Mouse (Mus musculus) heart, postnatal 25 days (tissue): ENCODE results near the gene Angptl7. TPM values are rescaled to one million over a fixed set of nuclear protein-coding genes. Genes with fewer than 3 reads are reported as not detected.

Experiments
- DNase-seq: peaks from one replicate; pipeline ENCODE4 v3.0.0; 2022; ENCODE audit warnings: low spot score
- intact Hi-C: fragments of 180-260 bp; cut with DNase I; formaldehyde crosslinking; loops from one replicate; pipeline ENCODE4 v1.15.1; 2025
- total RNA-seq, 2 experiments: library from RNA; stranded (reverse); gene quantifications; 2 replicates each; pipeline ENCODE4 v1.2.3; 2021

Gene Angptl7
- total RNA-seq, 2 experiments from 2014 or later = 2.3 to 5.4 TPM

DNA sequence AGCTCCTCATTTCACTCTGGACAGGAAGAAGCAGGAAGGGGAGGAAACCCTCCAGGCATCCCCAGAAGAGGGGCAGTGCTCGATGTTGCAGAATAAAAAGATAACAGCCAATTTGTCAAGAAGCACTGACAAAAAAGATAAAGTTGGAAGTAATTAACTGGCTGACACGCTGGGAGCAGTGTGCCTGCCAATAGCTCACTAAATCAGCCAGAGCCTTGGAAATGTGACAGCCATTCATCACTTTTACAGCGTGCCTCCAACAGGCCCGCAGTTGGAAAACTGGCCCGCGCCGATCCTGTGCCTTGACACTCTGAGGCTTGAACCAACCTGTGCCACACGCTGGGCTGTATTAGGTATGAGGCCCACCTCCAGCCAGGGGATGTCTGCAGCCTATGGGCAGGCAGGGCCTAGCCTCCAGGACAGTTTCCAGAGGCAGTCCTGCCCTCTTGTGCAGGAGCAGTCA, 4.3 kb upstream of the Angptl7 start:
- peak; percentile 42 for DNase-seq
- intact Hi-C loops = no loop called here

DNA sequence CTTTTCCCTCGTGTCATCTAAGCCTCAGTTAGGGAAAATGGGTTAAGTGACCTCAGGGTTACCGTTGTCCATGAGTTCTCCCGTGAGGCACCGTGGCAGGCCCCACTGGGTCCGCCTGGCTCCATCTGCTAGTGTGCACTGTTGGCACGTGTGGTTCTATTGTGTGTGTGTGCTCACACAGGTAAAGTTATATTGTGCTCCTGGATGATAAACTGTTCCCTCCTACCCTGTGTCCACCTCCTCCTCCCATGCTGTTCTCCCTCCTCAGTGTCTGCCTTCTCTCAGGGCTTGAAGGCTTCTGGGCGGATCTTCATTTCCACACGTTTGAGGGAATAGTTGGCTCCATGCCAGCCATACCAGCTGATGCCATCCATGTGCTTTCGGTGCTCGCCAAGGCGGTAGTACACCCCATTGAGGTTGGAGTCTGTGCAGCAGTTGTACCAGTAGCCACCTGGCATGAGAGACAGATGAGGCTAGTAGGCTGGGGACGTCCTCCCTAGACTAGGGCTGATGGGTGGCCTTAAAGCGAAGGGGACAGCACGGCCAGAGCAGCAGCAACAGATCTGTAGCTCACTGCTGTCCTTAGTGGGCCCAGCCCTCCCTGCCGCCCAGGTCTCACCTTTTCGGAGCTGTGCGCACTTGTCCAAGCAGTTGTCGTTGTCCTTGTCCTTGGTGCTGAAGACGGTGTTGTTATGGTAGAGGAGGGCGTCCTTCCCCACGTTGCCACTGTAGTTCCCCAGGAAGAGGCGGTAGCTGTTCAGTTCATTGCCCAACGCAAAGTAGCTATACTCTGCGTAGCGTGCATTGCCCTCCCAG, 4.2 kb downstream of the Angptl7 start:
- DNase-seq = no peak
- intact Hi-C loops = no loop called here

DNA sequence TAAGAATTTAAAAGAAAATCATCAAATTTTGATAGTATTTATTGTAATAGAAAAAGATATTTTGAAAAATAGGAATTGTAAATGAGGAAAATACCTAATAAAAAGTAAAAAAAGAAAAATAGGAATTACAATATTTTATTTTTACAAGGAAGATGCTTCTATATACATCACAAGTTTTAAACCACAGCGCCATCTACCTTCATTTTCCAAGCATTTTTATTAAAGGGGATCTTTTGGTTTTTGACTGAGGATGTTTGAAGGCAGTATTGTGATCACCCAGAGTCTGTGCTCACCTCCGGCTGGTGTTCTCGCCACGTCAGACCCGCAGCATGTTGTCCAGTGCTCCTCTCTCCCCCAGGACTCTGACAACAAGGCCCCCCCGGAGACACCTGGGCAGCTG, 5.1 kb downstream of the Angptl7 start:
- intact Hi-C loops = no loop called here
- DNase-seq = no peak

DNA sequence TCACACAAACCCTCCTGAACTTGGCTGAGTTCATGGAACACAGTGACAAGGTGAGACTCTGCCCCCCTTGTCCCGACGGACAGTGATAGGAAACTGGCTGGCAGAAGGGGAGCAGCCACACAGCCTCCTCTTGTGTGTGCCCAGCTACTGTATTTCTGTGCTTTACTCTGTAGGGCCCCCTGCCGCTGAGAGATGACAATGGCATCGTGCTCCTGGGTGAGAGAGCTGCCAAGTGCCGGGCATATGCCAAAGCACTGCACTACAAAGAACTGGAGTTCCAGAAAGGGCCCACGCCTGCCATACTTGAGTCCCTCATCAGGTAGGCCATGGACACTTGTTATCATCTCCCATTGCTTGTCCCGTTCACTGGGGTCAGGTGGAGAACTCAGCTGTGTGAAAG, 8.8 kb downstream of the Angptl7 start:
- no peak for DNase-seq
- intact Hi-C loops = loop anchor here (5.0 kb wide), 1 partner anchor 116 kb away; no protein-coding TSS in a partner anchor

DNA sequence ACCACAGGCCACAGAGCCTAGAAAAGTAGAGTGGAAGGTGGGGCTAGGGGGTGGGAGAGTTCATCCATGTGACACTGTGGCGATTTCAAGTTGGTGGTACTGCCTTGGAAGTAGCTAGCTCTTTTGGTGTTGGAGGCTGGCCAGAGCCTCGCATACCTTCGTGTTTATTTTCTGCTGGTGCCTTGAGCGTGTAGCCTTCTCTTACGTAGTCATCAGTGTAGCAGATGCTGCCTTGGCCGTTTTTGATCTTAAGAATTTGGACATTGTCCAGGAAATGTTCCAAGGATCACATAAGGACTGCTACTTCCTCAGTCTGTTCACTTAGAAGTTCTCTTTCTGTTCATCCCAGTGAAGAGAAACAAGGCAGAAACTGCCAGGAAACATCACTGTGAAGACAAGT, 9.8 kb downstream of the Angptl7 start:
- intact Hi-C loops = loop anchor here (5.0 kb wide), 1 partner anchor 117 kb away; no protein-coding TSS in a partner anchor
- DNase-seq = no peak

DNA sequence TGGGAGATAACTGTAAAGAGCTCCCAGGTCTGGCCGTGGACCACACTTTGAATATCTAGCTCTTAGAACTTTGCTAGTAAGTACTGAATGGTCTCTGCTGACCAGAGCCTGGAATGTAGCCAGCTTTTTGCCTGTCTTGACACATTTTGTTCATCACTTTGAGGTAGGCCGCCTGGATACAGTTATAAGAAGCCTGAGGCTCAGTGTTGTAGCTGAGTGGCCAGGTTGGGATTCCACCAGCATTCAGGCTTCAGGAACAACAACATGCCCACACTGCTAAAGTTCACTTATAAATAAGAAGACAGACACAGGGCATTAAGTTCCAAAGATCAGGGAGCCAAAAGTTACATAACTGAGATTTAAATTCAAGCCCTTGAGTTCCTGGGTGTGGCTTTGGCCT, 12.4 kb downstream of the Angptl7 start:
- no peak for DNase-seq
- intact Hi-C loops = no loop called here

DNA sequence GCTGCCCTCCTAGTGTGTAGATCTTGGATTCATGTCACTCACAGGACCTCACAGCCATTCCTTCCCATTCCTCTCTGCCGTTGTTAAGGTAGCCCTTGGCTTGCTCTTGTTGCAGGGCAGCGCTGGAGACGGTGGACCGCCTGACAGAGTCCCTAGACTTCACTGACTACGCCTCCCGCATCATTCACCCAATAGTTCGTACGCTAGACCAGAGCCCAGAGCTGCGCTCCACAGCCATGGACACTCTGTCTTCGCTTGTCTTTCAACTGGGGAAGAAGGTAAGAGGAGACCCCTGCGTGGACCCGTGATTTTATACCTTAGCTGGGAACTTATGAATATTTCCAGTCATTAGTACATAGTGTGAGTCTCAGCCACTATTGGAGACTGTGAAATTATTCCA, 15.7 kb downstream of the Angptl7 start:
- intact Hi-C loops = no loop called here

DNA sequence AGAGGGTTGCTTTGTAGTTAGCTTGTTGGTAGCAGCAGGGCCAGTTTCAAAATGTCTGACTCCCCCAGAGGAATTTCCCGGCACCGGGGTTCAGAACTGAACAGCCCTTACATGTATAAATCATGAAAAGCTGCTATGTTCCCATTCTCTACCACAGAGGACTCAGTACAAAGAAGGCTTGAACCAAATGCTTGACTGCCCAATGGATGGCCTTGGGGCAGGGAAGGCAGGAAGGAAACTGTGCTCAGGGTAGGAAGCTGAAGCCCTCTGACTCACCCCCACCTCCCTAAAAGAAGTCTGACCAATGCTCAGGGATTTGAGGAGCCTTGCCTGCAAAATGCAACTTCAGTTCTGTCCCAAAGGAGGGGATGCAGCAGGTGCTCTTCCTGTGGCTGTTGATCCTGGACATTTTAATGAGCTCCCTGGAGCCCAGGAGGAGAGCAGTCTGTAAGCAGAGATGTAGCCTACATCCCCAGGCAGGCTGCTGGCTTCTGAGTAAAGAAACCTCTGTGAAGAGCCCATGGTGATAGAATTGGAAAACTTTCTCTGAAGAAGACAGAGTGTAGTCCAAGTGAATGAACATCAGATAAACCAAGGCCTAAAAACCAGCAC, 18.6 kb downstream of the Angptl7 start:
- no peak for DNase-seq
- intact Hi-C loops = no loop called here

More for the DNA sequence above, 15.7 kb downstream of the Angptl7 start:
- DNase-seq = no peak

DNA sequence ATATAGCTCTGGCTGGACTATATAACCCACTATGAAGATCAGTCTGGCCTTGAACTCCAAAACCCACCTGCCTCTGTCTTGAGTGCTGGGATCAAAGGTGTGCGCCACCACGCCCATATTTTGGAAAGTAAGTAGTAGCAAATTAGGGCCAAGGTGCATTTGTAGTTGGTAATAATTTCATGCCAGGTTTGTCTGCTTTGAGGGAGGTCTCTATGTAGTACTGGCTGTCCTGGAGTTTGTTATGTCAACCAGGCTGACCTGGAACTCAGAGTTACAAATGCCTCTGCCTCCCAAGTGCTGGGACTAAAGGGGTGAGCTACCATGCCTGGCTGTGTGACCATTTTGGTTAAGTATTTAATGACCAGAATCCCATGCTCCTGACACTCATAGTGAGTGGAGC, 20.0 kb downstream of the Angptl7 start:
- DNase-seq = no peak
- intact Hi-C loops = no loop called here

DNA sequence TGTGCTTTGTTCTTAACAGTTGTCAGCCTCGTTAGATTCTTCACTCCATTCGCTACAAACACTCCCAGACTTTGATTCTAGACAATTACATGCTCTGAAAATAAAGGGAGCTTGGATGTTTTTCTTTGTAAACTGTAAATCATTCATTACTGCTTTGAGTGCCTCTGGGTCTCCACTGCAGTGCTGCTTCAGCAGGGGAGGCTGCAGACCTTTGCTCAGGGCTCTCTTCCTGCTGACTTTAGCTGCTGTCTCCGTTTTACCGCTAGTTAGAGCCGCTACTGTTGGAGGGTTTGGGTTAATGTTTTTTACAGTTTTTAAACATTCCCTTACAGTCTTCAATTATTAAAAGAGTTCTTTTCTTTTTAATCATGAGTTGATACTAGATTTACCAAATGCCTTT, 26.8 kb downstream of the Angptl7 start:
- intact Hi-C loops = no loop called here
- DNase-seq = no peak

DNA sequence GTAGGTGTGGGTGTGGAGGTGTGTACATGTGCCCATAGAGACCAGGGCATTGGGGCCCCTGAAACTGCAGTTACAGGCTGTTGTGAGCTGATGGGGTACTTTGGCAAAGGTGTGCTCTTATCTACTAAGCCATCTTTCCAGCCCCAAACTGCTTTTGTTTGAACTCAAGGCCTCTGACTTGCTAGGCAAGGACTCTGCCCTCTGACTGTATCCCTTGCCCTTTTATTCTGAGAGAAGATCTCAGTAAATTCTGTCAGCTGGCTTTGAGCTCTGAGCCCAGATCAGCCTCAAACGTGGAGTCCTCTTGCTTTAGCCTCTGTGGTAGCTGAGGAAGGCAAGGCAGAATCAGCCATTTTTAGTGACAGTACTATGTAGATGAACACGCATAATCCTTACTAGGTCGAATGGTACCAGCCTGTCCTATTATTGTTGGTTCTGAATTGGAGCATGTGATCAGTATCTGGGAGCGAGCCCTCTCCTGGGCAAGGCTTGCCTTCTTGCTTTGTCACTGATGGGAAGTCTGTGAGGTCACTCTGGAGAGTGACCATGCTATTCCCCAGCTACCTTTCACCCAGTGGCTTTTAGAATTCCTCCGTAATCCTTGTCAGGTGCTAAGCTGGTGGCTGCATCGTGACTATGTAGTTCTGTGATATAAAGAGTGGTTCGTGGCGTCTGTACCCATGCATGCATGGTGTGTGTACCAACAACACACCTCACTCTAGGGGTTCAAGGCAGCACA, 27.7 kb downstream of the Angptl7 start:
- intact Hi-C loops = no loop called here
- no peak for DNase-seq

DNA sequence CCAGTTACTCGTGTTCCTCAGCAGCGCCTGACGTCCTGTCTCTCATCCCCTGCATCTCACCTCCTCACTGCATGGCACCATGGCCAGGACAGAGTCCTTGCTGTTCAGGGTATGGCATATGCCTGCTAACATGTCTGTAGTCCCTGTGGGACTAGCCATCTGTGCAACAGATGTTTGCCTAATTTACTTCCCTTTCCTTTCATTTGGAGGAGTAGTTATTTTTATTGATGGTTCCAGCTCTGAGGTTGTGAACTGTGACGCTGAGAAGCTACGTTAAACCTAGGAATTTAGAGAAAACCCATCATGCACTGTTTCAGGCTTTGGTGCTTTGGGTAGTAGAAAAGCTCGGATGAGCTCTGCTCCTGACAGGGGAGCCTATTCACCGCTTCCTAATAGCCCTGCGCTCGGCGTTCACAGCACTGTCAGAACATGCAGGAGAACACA, 28.9 kb downstream of the Angptl7 start:
- no peak for DNase-seq

DNA sequence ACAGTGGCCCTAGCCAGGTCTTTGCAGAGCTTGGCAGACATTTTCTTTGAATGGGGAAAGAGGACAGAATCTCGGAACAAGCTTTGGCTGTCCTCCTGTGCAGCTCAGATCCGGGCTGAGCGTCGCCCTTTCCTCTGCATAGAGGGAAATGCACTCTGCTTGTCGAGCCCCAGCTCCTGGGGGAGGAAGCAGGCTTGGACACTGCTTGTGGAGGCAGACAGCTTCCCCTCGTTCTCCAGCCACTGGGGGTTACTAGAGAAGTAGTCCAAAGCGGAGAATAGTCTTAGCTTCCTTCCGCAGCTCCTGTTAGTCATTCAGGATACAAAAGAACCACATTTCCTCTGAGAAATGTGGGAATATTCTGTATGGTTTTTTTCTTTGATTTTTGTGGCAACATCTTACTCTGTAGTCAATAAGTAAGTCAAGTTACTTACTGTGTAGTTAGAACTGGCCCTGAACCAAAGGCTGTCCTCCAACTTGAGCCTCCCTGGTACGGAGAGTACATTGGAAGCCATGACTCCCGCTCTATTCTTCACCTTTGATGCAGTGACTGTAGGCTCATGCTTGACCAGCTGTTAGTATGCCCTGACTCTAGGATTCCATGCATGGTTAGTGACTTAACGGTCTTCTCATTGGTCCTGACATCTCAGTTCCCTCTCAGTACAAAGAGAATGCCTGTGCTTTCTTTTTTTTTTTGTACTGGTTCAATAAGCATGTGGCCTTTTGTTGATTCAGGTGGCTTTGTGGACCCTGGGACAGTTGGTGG, 30.6 kb downstream of the Angptl7 start:
- intact Hi-C loops = no loop called here
- no peak for DNase-seq

More for the DNA sequence above, 28.9 kb downstream of the Angptl7 start:
- intact Hi-C loops = no loop called here

DNA sequence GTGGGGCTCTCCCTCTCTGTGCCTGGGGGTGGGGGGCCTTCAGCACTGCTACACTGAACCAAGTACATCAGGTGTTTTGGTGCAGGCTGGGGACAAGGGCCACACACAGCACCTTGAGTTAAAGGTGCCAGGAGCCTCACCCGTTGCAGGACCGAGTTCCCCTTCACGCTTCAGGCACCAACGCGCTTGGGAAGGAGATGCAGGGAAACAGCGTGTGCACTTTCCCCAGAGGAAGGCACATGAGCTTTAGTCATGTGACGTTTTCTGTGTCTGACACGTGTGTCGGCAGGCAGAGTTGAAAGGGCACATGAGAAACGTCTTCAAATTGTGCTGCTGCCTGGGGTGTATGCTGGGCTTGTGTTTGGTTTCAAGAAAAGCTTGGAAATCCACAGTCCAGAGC, 31.9 kb downstream of the Angptl7 start:
- DNase-seq = no peak
- intact Hi-C loops = no loop called here

DNA sequence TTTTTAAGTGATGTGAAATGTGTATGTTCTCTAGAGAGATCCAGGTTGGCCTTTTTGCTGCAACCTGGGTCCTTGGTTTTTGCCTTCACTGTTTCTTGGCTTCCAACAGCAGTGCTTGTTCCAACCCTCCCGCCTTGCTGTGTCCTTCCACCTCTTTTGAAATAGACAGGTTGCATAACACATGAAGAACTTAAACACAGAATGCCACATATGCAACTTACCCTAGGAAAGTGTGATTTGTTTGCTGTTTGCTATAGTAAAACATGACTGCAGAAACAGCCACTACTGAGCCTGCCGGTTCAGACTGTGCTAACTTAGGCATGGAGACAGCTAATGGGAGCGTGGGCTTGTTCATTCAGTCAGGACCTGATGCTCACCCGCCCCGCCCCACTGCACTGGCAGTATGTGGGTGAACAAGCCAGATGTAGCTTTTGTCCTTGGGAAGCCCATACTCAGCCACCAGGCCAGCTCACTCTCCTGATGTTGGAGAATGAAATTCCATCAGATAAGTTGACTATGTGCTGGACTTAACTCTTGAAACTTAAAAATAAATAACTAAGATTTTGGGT, 33.7 kb downstream of the Angptl7 start:
- DNase-seq = no peak
- intact Hi-C loops = no loop called here

DNA sequence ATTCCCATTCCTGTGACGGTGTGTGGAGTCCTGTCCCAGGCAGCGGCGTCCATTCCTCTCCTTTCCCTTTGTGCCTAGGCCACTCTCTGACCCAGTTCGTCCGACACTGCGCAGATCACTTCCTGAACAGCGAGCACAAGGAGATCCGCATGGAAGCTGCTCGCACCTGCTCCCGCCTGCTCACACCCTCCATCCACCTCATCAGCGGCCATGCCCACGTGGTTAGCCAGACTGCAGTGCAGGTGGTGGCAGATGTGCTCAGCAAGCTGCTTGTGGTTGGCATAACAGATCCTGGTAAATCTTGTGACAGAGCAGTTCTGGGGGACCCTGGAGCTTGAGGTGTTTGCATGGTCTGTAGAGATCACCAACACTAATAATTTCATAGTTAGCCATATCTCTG, 35.4 kb downstream of the Angptl7 start:
- intact Hi-C loops = no loop called here
- no peak for DNase-seq

DNA sequence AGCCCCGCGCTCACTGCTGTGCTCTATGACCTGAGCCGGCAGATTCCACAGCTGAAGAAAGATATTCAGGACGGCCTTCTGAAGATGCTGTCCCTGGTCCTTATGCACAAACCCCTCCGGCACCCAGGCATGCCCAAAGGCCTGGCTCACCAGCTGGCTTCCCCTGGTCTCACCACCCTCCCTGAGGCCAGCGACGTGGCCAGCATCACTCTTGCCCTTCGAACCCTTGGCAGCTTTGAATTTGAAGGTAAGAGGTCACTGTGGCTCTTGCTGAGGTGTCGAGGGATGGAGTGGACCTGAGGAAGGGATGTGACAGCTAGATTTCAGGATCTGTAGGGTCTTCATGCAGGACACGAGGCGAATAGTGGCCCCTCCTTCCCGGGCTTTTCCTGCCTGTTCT, 36.0 kb downstream of the Angptl7 start:
- intact Hi-C loops = no loop called here
- no peak for DNase-seq

DNA sequence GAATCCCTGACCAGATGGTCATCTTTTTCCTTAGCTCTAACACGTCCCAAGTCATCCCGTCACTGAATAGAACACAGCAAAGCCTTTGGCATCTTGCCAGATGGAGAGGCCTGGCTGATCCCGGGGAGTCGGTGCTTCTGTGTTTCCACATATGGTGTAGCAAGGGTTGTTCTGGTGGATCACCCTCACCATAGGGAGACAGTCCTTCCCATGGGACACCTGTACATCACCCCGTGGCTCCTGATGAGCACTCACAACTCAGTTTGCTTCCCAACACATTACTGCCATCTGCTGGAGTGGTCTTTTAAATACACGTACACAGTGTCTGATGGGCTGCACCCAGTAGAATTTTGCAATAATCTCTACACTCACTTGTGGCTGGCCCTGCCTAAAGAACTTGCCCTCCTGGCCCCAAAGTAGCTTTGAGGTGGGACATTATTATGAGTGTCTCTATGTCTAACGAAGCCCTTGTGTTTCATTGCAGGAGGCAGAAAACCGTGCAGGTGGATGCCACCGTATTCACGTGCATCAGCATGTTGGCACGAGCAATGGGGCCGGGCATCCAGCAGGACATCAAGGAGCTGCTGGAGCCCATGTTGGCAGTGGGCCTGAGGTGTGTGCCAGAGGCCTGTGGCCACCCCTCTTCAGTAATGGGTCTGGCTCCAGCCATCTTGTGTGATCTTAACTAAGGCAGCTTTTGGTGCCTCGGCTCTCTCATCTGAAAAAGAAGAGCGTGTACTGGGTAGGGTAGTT, 36.9 kb downstream of the Angptl7 start:
- intact Hi-C loops = no loop called here
- no peak for DNase-seq

DNA sequence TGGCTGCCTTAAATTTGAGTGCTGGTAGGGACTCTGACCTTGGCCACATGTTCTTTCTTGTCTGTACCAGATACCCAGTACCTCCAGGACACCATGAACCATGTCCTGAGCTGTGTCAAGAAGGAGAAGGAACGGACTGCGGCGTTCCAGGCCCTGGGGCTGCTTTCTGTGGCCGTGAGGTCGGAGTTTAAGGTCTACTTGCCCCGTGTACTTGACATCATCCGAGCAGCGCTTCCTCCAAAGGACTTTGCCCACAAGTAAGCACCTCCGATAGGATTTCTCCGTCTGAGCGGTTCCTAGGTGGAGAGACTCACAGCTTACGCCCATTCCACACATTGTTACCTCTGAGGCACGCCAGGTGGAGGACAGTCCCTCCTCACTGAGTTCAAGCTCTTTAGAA, 37.5 kb downstream of the Angptl7 start:
- DNase-seq = no peak
- intact Hi-C loops = no loop called here
